Mouse (Mus musculus): ENCODE data around the gene Kif23.

The Kif23 gene

GRCm38 (mm10) chr9:61907621-61908295 is 38.8 kb downstream of the Kif23 start:
- in situ Hi-C loops (cut with MboI, MseI) = loop anchor here (5.0 kb wide), 1 partner anchor 80 kb away; no protein-coding TSS in a partner anchor

GRCm38 (mm10) chr9:61906912-61907311 is 39.7 kb downstream of the Kif23 start:
- in situ Hi-C loops (cut with MboI, MseI) = loop anchor here (5.0 kb wide), 1 partner anchor 80 kb away; no protein-coding TSS in a partner anchor

GRCm38 (mm10) chr9:61905576-61905975 is 41.0 kb downstream of the Kif23 start:
- in situ Hi-C loops (cut with MboI, MseI) = loop anchor here (5.0 kb wide), 1 partner anchor 82 kb away; no protein-coding TSS in a partner anchor

- in situ Hi-C loops (cut with MboI, MseI) = no loop called here
Observed at GRCm38 (mm10) chr9:61904201-61904600, 42.4 kb downstream of the Kif23 start.

- in situ Hi-C loops (cut with MboI, MseI) = no loop called here
Observed at GRCm38 (mm10) chr9:61902445-61902844, 44.1 kb downstream of the Kif23 start.

- in situ Hi-C loops (cut with MboI, MseI) = no loop called here
Observed at GRCm38 (mm10) chr9:61901574-61901973, 45.0 kb downstream of the Kif23 start.

GRCm38 (mm10) chr9:61899804-61900203 is 46.8 kb downstream of the Kif23 start:
- in situ Hi-C loops (cut with MboI, MseI) = no loop called here

GRCm38 (mm10) chr9:61898401-61898800 is 48.2 kb downstream of the Kif23 start:
- in situ Hi-C loops (cut with MboI, MseI) = no loop called here

- in situ Hi-C loops (cut with MboI, MseI) = no loop called here
Observed at GRCm38 (mm10) chr9:61895014-61895413, 51.6 kb downstream of the Kif23 start.

- in situ Hi-C loops (cut with MboI, MseI) = no loop called here
Observed at GRCm38 (mm10) chr9:61889855-61890254, 56.7 kb downstream of the Kif23 start.

- in situ Hi-C loops (cut with MboI, MseI) = no loop called here
Observed at GRCm38 (mm10) chr9:61887661-61888379, 58.8 kb downstream of the Kif23 start.

GRCm38 (mm10) chr9:61885964-61886363 is 60.6 kb downstream of the Kif23 start:
- in situ Hi-C loops (cut with MboI, MseI) = no loop called here

- in situ Hi-C loops (cut with MboI, MseI) = no loop called here
Observed at GRCm38 (mm10) chr9:61884936-61885335, 61.6 kb downstream of the Kif23 start.

- in situ Hi-C loops (cut with MboI, MseI) = no loop called here
Observed at GRCm38 (mm10) chr9:61884375-61884774, 62.2 kb downstream of the Kif23 start.

- in situ Hi-C loops (cut with MboI, MseI) = no loop called here
Observed at GRCm38 (mm10) chr9:61882179-61882578, 64.4 kb downstream of the Kif23 start.

- in situ Hi-C loops (cut with MboI, MseI) = no loop called here
Observed at GRCm38 (mm10) chr9:61878889-61879288, 67.7 kb downstream of the Kif23 start.

- in situ Hi-C loops (cut with MboI, MseI) = no loop called here
Observed at GRCm38 (mm10) chr9:61877373-61878112, 69.0 kb downstream of the Kif23 start.

GRCm38 (mm10) chr9:61873325-61873724 is 73.2 kb downstream of the Kif23 start:
- in situ Hi-C loops (cut with MboI, MseI) = no loop called here

- in situ Hi-C loops (cut with MboI, MseI) = no loop called here
Observed at GRCm38 (mm10) chr9:61872246-61872941, 74.2 kb downstream of the Kif23 start.

GRCm38 (mm10) chr9:61871839-61872238 is 74.7 kb downstream of the Kif23 start:
- in situ Hi-C loops (cut with MboI, MseI) = no loop called here

- in situ Hi-C loops (cut with MboI, MseI) = loop anchor here (10.0 kb wide), 1 partner anchor 813 kb away; no protein-coding TSS in a partner anchor
Observed at GRCm38 (mm10) chr9:61867659-61868058, 78.9 kb downstream of the Kif23 start.
